Mouse (Mus musculus) Patski (cell line): Measurements from ENCODE around the gene Trmt2b. TPM values are rescaled to one million over a fixed set of nuclear protein-coding genes. Genes with fewer than 3 reads are reported as not detected.

Experiments used
- ATAC-seq: fragments of 100-300 bp; one replicate; pipeline ENCODE4 v1.8.0; 2021
- CTCF ChIA-PET: fragments of 350-600 bp; sonication (Branson Sonifier 250); formaldehyde crosslinking; loops from one replicate; lab custom pipeline; 2022; ENCODE audit warnings: inconsistent platforms; lab: Charles Lee
- POLR2A ChIA-PET: fragments of 350-600 bp; sonication (Branson Sonifier 250); formaldehyde crosslinking; loops from one replicate; lab custom pipeline; 2022; ENCODE audit warnings: antibody characterized with exemption, inconsistent platforms; lab: Charles Lee
- DNase-seq: peaks from one replicate; pipeline ENCODE4 v3.0.0-alpha.2; 2011; ENCODE audit warnings: low read depth, low spot score
- H3K27me3 ChIP-seq: fragments of 371-371 bp; one replicate; pipeline ENCODE4 v1.5.1; 2021
- CTCF ChIP-seq: fragments of 100-300 bp; IDR thresholded peaks from one replicate; pipeline ENCODE4 v1.5.1; 2021
- in situ Hi-C: fragments of 300-500 bp; cut with MboI; formaldehyde crosslinking; loops from 3 replicates; pipeline ENCODE4 v1.11.1; 2018; ENCODE audit warnings: low pct_unique_long_range_greater_than_20kb, mixed read lengths
- polyA plus RNA-seq: library from polyadenylated mRNA; unstranded; gene quantifications from one replicate; pipeline ENCODE4 v1.2.3, GENCODE M21; 2021

The Trmt2b gene
- polyA plus RNA-seq, 1 experiment from 2014 or later: 19.6 TPM

DNA sequence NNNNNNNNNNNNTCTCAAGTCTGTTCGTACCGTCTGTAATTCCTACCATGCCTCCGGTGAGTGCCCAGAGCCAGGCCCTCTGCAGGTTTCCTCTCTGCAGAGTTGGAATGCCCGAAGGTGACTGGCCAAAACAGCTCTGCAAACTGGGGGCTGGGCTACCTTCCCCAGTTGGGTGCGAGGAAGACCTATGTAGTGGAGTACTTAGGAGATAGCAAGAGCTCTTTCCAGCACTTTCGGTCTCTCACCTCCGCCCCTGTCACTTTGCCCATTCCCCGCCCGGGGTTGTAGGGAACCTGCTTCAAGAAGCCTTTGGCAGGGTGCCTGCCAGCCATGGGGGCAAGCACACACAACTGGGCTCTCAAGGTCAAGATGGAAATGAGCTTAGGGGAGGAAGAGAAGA is 19.5 kb upstream of the Trmt2b start:
- ChIA-PET CTCF (no interaction called here), POLR2A (no interaction called here)
- in situ Hi-C loops: no loop called here
- ATAC-seq (no peak), DNase-seq (no peak)
- H3K27me3 ChIP-seq: peaks cover 14% of the 10 kb centered on the region
- TF ChIP-seq CTCF: no peak

DNA sequence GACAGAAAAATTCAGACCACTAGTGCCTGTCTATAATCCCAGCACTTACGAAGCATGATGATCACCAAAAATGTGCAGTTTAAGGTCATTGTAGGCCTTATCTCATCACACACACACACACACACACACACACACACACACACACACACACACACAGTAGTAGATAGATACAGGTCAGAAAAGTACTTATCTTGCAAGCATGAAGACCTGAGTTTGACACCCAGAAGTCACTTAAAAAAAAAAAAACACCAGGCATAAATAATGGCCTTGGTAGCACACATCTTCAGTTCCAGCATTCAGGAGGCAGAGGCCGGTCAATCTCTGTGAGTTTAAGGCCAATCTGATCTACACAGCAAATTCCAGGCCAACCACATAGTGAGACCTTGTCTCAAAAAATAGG is 10.5 kb upstream of the Trmt2b start:
- no peak for DNase-seq
- no peak for TF ChIP-seq CTCF
- ATAC-seq: no peak
- ChIA-PET POLR2A (no interaction called here), CTCF (interaction anchor here (1.1 kb wide), 1 partner anchor 14 kb away, joined by 3 read pairs; no protein-coding TSS in a partner anchor)
- in situ Hi-C loops: no loop called here
- H3K27me3 ChIP-seq: peaks cover 9% of the 10 kb centered on the region

DNA sequence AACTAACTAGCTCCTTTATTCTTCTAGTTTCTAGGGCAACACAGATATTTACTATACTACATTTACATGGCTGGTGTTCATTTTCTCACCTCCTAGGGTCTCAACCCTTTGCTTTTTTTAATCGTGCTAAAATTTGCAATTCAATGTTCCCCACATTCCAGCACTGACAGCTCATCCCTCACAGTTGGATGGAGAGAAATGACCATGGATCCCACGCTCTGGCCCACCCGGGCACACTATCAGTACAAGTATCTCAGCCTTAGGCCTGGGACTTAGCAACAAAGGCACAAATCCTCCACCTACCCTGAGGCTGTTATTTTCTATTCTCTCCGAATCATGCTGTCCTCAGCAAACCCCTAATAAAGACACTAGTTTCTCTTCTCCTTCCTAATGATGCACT is 9.0 kb upstream of the Trmt2b start:
- TF ChIP-seq CTCF: no peak
- ChIA-PET CTCF (interaction anchor here (1.6 kb wide), 1 partner anchor 19 kb away, joined by 5 read pairs; no protein-coding TSS in a partner anchor), POLR2A (no interaction called here)
- in situ Hi-C loops: no loop called here
- peaks cover 9% of the 10 kb centered on the region for H3K27me3 ChIP-seq
- DNase-seq (no peak), ATAC-seq (no peak)

DNA sequence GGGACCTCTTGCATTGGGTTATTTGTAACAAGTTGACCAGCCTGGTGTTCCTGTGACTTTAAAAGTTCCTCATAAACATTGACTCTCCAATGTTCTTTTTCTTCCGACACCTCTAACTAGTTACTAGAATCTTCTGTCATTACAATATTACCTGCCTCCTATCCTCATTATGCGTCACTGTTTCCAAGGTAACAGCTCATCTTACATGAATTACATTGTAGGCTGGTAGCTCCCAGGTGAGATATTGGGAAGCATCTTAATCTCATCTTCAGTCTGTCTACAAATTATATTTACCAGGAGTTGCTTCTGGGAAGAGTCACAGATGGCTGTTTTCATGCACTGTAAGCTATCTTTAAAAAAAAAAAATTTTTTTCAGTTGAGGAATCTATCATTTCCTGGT is 8.3 kb upstream of the Trmt2b start:
- in situ Hi-C loops: no loop called here
- ChIA-PET CTCF (interaction anchor here (1.0 to 1.6 kb wide), 2 partner anchors 10 to 18 kb away, joined by 3 to 5 read pairs; no protein-coding TSS in a partner anchor), POLR2A (no interaction called here)
- no peak for DNase-seq
- TF ChIP-seq CTCF: no peak
- peaks cover 3% of the 10 kb centered on the region for H3K27me3 ChIP-seq
- no peak for ATAC-seq

DNA sequence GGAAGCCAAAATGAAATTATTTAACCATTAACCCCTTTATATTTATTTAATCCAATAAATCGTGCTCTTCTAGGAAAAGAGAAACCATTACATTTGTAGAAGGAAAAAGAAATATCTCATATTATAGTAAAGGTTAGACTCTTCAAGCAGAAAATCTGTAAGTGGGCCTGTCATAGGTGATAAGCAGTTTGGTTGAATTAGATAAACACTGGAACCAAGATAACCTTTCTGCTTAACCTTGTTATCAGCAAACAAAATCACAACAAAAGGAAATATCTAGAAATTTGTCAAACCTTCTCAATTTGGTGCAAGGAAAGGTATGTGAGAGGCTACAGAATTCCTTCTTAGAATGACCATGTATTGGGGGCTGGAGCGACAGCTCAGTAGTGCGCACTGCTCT is 3.7 kb upstream of the Trmt2b start:
- POLR2A ChIA-PET: no interaction called here
- no peak for ATAC-seq
- CTCF ChIA-PET: no interaction called here
- in situ Hi-C loops: no loop called here
- TF ChIP-seq CTCF: no peak
- no peak for DNase-seq
- no peaks in the 10 kb centered on the region for H3K27me3 ChIP-seq

DNA sequence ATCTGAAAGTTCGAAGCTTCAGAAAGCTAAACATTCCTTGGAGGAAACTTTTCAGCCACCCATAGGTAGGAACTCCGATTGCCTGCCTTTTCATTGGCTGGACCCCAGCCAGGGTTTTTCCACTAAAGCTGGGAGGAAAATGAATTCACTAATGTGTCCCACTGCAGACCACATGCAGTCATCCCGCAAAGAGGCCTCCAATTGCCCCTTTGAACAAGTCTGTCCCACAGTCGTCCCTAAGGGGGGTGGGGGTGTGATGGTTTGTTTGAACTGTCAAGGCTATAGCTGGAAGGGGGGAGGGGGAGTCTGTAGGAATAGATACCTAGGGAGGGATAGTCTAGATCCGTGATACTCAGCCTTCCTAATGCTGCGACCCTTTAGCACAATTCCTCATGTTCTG is 1.1 kb downstream of the Trmt2b start:
- POLR2A ChIA-PET: interaction anchor here (0.7 kb wide), 1 partner anchor 27 kb away, joined by 4 read pairs; no protein-coding TSS in a partner anchor
- DNase-seq (no peak), ATAC-seq (no peak)

DNA sequence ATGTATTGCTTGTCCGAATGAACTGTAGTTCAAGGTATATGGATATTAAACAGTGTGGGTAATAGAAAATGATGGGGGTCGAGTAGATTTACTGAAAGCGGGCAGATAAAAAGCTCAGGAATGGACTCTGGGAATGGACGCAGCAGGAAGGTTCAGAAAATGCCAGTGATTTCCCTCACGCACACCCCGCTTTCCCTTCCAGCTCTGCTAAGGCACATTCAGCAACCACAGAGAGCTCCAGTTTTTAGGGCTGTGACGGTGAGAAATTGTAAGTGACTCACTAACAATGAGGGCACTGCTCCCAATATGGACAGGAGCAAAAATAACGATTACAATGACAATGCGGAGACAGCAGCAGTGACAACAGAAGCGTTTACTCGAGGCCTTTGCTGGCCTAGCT is 14.7 kb downstream of the Trmt2b start:
- no peak for TF ChIP-seq CTCF
- no peak for ATAC-seq
- no peak for DNase-seq
- CTCF ChIA-PET: interaction anchor here (1.3 to 1.8 kb wide), 2 partner anchors 10 to 54 kb away, joined by 3 to 4 read pairs; no protein-coding TSS in a partner anchor
- POLR2A ChIA-PET: interaction anchor here (1.1 kb wide), 1 partner anchor 15 kb away, joined by 4 read pairs; the partner anchor contains the start of gene Trmt2b
- H3K27me3 ChIP-seq: peaks cover 2% of the 10 kb centered on the region
- in situ Hi-C loops: no loop called here

More for the DNA sequence above, 1.1 kb downstream of the Trmt2b start:
- in situ Hi-C loops: loop anchor here (5.0 kb wide), 1 partner anchor 37 kb away; no protein-coding TSS in a partner anchor
- TF ChIP-seq CTCF: no peak
- CTCF ChIA-PET: interaction anchor here (0.8 kb wide), 1 partner anchor 9 kb away, joined by 3 read pairs; no protein-coding TSS in a partner anchor
- H3K27me3 ChIP-seq: no peaks in the 10 kb centered on the region

DNA sequence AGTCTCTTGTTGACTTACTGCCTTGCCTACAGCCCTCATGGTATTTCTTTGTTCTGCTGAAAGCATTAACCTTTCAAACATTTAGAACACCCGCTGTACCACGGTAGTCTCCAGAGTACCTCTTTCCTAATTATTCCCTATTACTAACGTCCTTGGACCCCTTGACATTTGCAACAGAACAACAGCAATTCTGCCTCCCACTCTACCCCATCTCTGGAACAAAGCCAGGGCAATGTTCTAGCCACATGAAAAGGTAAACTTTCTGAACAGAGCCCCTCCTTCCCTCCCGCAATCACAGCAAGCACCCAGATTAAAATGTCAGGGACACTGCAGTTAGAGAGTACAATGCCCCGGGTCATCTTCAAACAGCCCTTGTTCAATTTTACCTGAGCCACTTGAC is 15.6 kb downstream of the Trmt2b start:
- H3K27me3 ChIP-seq: no peaks in the 10 kb centered on the region
- ChIA-PET CTCF (interaction anchor here (1.3 kb wide), 1 partner anchor 55 kb away, joined by 3 read pairs; no protein-coding TSS in a partner anchor), POLR2A (interaction anchor here (1.1 kb wide), 1 partner anchor 16 kb away, joined by 4 read pairs; the partner anchor contains the start of gene Trmt2b)
- in situ Hi-C loops: no loop called here
- DNase-seq (no peak), ATAC-seq (no peak)
- TF ChIP-seq CTCF: no peak

DNA sequence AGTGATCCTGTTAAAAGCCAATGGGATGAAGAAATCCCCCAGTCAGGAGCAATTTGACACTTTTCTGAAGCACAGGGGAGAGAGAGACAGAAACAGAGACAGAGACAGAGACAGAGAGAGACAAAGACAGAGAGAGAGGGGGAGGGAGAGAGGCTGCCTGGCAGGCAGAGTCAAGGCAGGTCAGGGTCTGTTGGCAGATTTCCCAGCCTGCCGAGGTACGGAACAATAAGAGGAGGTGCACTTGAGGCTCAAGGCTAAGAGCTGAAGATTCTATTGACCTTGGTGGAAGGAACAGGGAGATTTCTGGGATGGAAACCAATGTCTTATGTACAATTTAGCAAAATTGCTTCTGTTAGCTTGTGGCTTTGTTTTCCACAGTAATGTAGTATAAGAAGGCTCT is 28.6 kb downstream of the Trmt2b start:
- no peak for DNase-seq
- POLR2A ChIA-PET: no interaction called here
- CTCF ChIA-PET: no interaction called here
- no peak for TF ChIP-seq CTCF
- no peak for ATAC-seq
- peaks cover 8% of the 10 kb centered on the region for H3K27me3 ChIP-seq
- in situ Hi-C loops: no loop called here

DNA sequence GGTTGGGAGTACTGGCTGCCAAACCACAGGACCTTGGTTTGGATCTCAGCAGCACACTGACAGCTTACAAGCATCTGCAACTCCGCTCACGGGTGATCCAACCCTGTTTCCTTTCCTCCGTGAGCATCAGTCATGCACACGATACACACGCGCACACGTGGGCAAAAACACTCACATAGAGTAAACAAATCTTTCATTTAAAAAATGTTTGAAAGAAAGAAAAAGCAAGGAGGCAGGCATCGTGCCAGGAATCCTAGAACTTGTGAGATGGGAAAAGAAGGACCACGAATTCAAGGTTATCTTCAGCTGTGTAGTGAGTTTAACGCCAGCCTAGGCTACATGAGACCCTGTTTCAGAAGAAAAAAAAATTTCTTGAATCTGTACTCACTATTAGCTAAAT is 30.8 kb downstream of the Trmt2b start:
- in situ Hi-C loops: no loop called here
- no peak for ATAC-seq
- TF ChIP-seq CTCF: no peak
- DNase-seq: no peak
- ChIA-PET POLR2A (no interaction called here), CTCF (no interaction called here)
- peaks cover 8% of the 10 kb centered on the region for H3K27me3 ChIP-seq

DNA sequence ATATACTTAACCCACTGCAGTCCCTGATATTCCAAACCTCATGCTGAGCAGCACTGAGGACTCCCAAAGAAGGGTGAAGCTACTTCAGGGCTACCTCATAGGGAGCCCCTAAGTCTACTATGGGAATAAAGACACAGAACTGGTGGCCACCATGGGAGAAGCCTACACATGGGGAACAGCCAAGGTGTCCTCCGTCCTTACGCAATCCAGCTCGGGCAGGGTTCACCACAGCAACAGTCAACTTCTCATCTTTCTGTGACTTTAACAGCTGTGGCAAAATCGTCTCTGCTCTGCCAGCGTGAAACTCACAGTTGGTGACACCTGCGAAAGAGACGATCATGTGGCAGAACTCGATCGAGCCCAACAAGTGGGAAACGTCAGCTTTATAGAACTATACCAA is 38.5 kb downstream of the Trmt2b start:
- DNase-seq: no peak
- in situ Hi-C loops: no loop called here
- no peak for ATAC-seq
- no peak for TF ChIP-seq CTCF
- no peaks in the 10 kb centered on the region for H3K27me3 ChIP-seq
- ChIA-PET POLR2A (no interaction called here), CTCF (no interaction called here)
